13 mouse cellular contexts compared by ENCODE assay signal in the genomic region with DNA sequence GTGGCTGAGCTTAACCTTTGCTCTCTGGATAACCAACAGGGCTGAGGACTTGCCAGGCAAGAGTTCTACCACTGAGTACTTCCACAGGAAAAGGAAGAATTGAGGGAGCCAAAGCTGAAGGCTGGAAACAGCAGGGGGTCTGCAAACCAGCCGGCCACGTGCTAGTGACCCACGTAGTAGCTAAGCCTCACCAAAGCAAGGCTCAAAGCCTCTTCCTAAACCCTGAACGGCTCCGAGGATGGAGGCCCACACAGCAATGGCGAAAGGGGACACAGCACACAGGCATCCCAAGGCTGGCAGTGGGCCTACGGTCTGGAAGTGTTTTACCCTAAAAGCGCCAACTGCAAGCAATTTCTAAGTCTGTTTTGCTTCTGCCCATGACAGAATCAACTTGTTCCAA. TPM values are rescaled to one million over a fixed set of nuclear protein-coding genes. Genes with fewer than 3 reads are reported as not detected.
DNase-seq lines count a peak whose midpoint lies in the region; ATAC-seq lines count a peak whose summit lies in the region.
"Had no signal": no experiment of that assay in that cellular context is flagged by ENCODE, and none has a peak within 500 bp of the region (broad histone marks: within the 10 kb centered on the region; RNA-seq: fewer than 3 reads in every experiment).

No protein-coding gene starts in this region.

- H3K4me3 ChIP-seq in neural tube, embryonic 13.5 days: no peak overlapping the region
- H3K4me3 ChIP-seq in embryonic facial prominence, embryonic 10.5 days: no peak overlapping the region
- no peak overlapping the region for H3K4me3 ChIP-seq in stomach, embryonic 16.5 days (replicated peaks; ENCODE audit: low read length)

- peaks cover 21% of the 10 kb centered on the region for H3K36me3 ChIP-seq in neural tube, embryonic 13.5 days
- H3K36me3 ChIP-seq in embryonic facial prominence, embryonic 10.5 days (replicated peaks): peaks cover 19% of the 10 kb centered on the region
- no peaks in the 10 kb centered on the region for H3K36me3 ChIP-seq in stomach, embryonic 16.5 days (ENCODE audit: control insufficient read depth, insufficient read depth, low read length)

- 65% methylated on average over 8 of the region's 8 CpGs for WGBS in neural tube, embryonic 13.5 days
- WGBS in embryonic facial prominence, embryonic 10.5 days: 49% methylated on average over 8 of the region's 8 CpGs
- 66% methylated on average over 8 of the region's 8 CpGs for WGBS in stomach, embryonic 16.5 days

- ATAC-seq in frontal cortex, adult (ENCODE audit: low TSS enrichment): peak; percentile 60
- ATAC-seq in neural tube, embryonic 13.5 days (ENCODE audit: low read depth): 0 out of 2 replicates have a peak, but pooled peaks have one; percentile 11
- no peak; the same call in 1 of the 2 replicates for ATAC-seq in stomach, embryonic 16.5 days (ENCODE audit: insufficient read depth, low FRiP score)
- ATAC-seq in activated CD4-positive, CD25-positive, alpha-beta regulatory T cell, adult 4 months: no peak

- H3K4me2 ChIP-seq in neural tube, embryonic 13.5 days: no peak overlapping the region
- H3K4me2 ChIP-seq in stomach, embryonic 16.5 days (ENCODE audit: low read depth, low read length): no peak overlapping the region
- H3K4me2 ChIP-seq: lung, embryonic 14.5 days had no signal

- H3K27me3 ChIP-seq in neural tube, embryonic 13.5 days: no peaks in the 10 kb centered on the region
- H3K27me3 ChIP-seq in embryonic facial prominence, embryonic 10.5 days (replicated peaks; ENCODE audit: low read depth, poor library complexity, severe bottlenecking): no peaks in the 10 kb centered on the region
- H3K27me3 ChIP-seq in stomach, embryonic 16.5 days (ENCODE audit: control insufficient read depth, insufficient read depth, low read length): no peaks in the 10 kb centered on the region

- no peak overlapping the region for H3K27ac ChIP-seq in neural tube, embryonic 13.5 days (replicated peaks)
- peak overlapping the region; percentile 63; the same call in 1 of the 2 replicates for H3K27ac ChIP-seq in embryonic facial prominence, embryonic 10.5 days (replicated peaks)
- peak overlapping the region; percentile 62 for H3K27ac ChIP-seq in stomach, embryonic 16.5 days (ENCODE audit: low read length)

- no peak for DNase-seq in frontal cortex, postnatal 10 days (ENCODE audit: low spot score in 2 of 2)
- no peak for DNase-seq in neural tube, embryonic 10.5 days (ENCODE audit: extremely low spot score, low spot score)
- DNase-seq in embryonic facial prominence, embryonic 10.5 days (ENCODE audit: low spot score): no peak
- no peak for DNase-seq in testis, postnatal 14 days (ENCODE audit: low spot score)
- DNase-seq: adrenal gland, adult 2 months; B cell, adult 2 months; heart, postnatal 36 days; lung, embryonic 14.5 days; thymus, adult 2 months had no signal

- H3K9me3 ChIP-seq in neural tube, embryonic 13.5 days: peaks cover 8% of the 10 kb centered on the region
- H3K9me3 ChIP-seq in embryonic facial prominence, embryonic 10.5 days: peaks cover 4% of the 10 kb centered on the region; the same call in 1 of the 2 replicates
- no peaks in the 10 kb centered on the region for H3K9me3 ChIP-seq in stomach, embryonic 16.5 days (replicated peaks; ENCODE audit: control insufficient read depth, low read length)

- H3K4me1 ChIP-seq in neural tube, embryonic 13.5 days (replicated peaks): peaks cover 4% of the 10 kb centered on the region; the same call in 1 of the 2 replicates
- H3K4me1 ChIP-seq in embryonic facial prominence, embryonic 10.5 days: peaks cover 10% of the 10 kb centered on the region
- peaks cover 5% of the 10 kb centered on the region; the same call in 1 of the 2 replicates for H3K4me1 ChIP-seq in stomach, embryonic 16.5 days (ENCODE audit: control insufficient read depth, insufficient read depth, low read length)

- no peak overlapping the region for H3K9ac ChIP-seq in neural tube, embryonic 13.5 days
- H3K9ac ChIP-seq in stomach, embryonic 16.5 days (ENCODE audit: low read length): no peak overlapping the region
- H3K9ac ChIP-seq: lung, embryonic 14.5 days had no signal

RNA-seq across cellular contexts. Expression of gene Dclk2, which starts 23.1 kb away (rescaled TPM):
- 69.4 and 72.2 TPM in 2 replicates for polyA plus RNA-seq in neural tube, embryonic 13.5 days (2015; fragmentation: Nextera tagmentation; extraction: Ambion mirVana)
- 14.2 and 15.0 TPM in 2 replicates for polyA plus RNA-seq in embryonic facial prominence, embryonic 10.5 days (2016; fragmentation: Nextera tagmentation; extraction: Ambion mirVana)
- polyA plus RNA-seq in stomach, embryonic 16.5 days (2015; fragmentation: Nextera tagmentation; extraction: Ambion mirVana): 4.6 and 4.9 TPM in 2 replicates
- polyA plus RNA-seq in activated CD4-positive, CD25-positive, alpha-beta regulatory T cell, adult 4 months (2017; shearing (Covaris generic)): 1 to 10 TPM; 2.5 to 5.0 TPM

Comparison
In these comparisons a context has a peak if more than half of its experiments do, and no peak if none do; other contexts are left out.
1. ATAC-seq: peak in frontal cortex, adult (single experiment) and neural tube, embryonic 13.5 days (single experiment); none in stomach, embryonic 16.5 days (single experiment) and activated CD4-positive, CD25-positive, alpha-beta regulatory T cell, adult 4 months (single experiment).